Mouse (Mus musculus): ENCODE measurements around the gene Exog. TPM values are rescaled to one million over a fixed set of nuclear protein-coding genes. Genes with fewer than 3 reads are reported as not detected.

Gene Exog
- 1 to 10 TPM; 4.1 to 4.9 TPM for total RNA-seq (2021)
- long read RNA-seq, experiment 1, partial matches to known transcripts, result 1 of 7 reads
- long read RNA-seq, experiment 1, other reads (novel, unspliced or antisense), result 1 of 7 reads
- long read RNA-seq, experiment 2, transcript Exog-201 (6 exons, 3,832 nt), result major isoform, 5 of 7 reads
- long read RNA-seq, experiment 2, partial matches to known transcripts, result 0 of 7 reads
- long read RNA-seq, experiment 2, other reads (novel, unspliced or antisense), result 1 of 7 reads

DNA sequence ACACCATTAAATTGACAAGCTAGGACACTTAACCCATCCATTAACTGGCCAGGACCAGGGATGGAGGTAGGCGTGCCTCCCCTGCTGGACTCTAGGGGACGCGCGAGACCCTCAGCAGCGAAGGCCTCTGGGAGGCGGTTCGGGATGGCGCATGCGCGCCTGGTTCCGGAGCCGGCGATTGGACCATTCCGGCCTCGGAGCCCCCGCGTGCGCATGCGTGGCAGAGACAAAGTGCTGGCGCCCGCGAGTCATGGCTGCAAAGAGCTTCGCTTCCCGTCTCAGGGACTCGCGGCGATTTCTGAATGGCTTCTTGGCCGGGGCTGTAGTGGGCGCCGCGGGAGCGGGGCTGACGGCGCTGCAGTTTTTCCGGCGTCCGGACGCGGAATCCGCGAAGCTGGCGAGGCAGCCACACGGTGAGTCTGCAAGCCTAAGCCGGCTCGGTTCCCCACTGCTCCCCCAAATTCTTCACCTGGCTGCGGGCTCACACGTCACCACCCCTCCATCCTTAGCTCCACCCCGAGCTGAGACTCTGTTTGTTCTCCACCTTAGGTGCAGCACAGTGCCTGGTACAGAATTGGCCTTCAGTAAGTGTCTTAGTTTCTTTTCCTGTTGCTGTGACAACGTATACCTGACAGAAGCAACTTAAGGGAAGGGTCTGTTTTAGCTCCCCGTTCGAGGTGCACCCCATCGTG is at the start of gene Exog:
Gene Exog, plus strand, starts transcription at position 206 of the 692 bp plus-strand sequence.
- peak; percentile 99 for DNase-seq

DNA sequence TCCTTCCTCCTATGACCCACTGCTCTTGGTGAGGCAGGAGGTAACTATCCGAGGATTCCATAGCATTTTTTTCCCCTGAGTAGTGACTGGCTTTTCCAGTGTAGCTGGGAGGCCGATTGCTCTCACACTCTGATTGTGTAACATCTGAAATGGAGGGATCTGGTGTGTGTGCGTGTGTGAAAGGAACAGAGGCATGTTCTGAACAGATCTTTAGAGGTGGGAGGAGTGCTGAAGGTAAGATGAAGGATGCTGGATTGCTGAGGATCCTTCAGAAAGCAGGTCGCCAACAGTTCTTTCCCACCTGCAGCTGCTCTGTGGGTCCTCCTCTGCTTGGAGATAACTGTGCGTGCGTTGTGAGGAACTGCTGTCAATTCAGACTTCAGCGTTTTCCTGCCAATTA is 43.4 kb upstream of the Exog start:
- DNase-seq, result peak; percentile 11

DNA sequence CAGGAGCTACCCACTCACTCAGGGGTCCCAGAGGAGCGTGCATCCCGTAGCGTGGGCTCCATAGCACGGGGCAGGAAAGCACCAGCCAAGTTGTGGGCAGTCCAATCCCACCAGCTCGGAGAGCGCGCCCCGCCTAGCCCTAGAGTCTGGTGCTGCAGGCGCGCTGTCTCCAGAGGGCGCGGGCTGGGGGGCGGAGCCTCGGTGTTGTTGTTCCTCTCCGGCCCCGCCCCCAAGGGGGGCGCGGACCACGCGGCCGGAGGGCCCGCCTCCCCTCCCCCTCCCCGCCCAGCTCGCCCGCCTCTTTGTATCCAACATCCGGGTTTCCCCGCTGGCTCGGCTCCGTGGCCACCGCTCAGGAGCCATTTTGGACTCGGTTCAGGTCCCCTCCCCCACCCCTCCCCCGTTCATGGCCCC is 42.9 kb upstream of the Exog start, which contains the start of gene Acvr2b:
Gene Acvr2b, plus strand, starts transcription at position 318 of the 414 bp plus-strand sequence.
- peak; percentile 97 for DNase-seq

DNA sequence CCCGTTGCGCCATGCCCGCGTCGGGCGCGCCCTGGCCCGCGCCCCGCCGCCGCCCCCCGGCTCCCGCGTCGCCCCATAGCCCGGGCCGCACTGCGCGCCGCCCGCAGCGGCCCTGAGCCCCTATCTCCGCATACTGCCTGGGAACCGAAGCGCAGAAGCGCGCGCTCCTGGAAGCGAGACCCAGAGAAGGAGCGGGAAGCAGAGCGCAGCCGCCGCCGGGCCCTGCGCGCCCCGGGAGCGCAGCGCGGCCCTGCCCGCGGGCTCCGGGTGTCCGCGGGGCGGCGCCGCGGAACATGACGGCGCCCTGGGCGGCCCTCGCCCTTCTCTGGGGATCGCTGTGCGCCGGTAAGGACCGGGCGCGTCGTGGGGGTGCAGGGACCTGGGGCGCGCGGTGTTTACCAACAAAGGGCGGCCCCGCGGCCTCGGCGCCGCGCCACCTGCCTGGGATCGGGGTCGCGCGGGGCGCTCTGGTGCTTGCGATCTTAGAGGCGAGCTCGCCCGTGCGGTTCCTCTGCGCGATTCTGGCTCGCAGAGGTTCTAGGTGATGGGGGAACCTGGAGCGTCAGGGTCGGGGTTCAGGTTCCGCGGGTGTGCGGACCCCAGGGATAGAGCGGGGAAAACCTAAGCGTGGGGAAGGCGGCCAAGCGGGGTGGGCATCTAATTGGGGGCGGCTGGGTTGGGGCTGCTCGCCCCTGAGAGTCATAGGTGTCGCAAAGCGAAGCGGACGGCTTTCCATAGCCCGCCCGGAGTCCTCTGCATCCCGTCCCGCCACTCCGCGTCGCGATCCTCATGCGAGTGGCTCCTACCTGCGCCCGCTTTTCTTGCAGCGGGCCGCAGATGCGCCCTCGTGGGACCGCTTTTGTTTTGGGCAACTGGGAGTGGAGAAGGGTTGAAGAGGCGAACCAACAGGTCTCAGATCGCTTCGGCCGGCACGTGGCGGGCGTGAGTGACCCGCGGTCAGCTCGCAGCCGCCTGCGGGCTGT is 42.2 kb upstream of the Exog start:
- peak; percentile 54 for DNase-seq

DNA sequence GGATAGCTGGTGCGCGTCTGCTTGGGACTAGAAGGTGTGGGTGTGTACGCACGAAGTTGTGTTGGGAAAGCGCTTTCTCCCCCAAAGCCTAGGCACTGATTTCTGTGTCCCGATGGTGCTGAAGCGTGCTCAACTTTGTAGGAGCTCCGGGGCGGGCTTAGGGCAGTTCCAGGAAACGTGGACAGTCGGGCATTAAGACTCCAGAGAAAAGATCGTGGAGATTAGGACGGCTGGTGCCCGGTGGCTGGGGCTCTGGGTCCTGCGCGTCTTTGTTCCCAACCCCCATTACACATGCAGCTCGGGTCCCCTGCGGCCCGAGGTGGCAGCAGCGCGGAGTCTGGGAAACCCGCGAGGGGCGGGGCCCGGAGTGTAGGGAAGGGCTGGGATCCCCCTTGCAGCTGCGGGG is 41.5 kb upstream of the Exog start:
- peak; percentile 64 for DNase-seq

DNA sequence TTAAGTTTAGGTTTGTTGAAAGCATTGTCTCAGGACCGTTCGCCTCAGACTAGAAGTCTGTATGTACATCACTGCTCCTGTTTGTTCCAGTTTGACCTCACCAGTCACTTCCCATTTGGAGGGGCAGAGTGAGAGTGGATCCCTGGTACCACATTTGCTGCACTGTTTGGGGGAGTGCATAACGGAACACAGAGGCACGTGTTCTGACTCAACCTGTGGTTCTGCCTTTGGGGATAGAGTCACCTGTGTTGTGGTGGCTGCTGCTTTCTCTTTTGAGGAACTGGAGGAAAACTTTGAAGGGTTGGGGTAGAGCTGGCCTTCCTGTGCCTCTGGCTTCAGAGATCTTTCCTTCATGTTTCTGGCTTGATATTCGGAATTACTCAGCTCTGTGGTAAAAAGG is 40.7 kb upstream of the Exog start:
- no peak for DNase-seq

DNA sequence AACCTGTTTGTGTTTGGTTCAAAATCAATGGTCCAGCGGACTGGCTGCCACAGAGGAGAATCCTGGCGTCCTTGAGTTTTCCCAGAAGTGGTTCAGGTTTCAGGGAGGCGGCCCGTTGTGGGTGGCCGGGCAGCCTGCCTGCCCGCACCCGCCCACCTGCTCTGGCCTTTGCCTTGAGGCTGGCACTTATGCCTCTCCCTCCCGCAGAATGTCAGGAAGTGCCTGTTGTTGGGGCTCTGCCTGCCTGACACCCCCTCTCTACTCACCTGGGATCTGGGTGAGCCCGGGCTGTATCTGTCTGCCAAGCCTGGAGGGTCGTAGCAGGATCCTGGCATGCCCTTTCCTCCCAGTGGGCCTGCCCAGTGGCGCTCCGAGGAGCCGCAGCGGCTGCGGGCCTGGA is 36.9 kb upstream of the Exog start:
- peak; percentile 34 for DNase-seq

DNA sequence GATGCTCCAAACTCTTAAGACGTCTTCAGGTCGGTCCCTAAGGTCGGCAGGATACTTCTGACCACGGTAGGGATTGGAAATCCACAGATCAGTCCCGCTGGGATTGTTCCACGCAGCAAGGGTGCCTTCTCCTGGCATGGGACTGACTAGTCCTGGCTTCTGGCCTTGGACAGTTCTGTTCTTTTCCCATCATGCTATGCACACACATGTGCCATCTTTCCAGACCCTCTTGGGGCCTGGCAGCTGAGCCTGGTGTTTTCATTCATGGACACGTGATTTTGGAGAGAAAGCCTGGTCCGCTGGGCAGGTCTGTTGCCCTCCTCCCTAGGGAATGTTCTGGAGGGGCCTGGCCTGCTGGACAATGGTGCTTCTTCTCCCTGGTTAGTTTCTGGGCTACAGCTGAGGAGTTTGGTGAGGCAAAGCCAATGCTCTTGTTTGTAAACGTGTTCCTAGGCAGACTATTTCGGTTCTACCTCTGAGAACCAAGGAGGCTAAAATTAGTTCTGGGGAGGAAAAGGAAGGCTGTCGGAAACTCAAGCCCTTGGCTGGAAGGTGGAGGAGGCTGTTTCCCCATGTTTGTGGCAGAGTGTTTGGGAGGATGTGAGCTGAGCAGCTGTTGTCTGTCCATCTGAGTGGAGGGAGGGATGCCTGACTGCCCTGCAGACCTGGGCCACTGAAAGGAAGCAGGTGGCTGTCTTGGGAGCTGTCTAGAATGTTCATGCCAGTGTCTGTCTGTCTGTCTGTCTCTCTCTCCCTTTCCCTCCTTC is 35.7 kb upstream of the Exog start:
- DNase-seq, result no peak

DNA sequence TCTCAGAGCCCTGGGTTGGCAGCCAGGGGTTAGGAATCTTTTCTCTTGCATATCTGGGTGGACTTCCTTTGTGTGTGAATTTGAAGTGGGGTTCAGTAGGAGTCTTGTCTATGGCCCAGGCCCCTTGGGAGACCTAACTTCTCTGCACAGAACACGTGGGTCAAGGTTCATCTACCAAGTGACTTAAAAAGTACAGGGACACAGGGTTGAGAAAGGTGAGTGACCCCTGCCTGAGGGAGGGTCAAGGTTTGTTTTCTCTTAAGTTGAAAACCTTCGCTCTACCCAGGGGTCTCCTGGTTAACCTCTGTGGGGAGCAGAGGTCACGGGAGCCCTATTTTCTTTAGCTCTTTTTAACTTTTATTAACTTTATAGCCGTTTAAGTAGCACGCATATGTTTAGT is 34.9 kb upstream of the Exog start:
- DNase-seq, result no peak

DNA sequence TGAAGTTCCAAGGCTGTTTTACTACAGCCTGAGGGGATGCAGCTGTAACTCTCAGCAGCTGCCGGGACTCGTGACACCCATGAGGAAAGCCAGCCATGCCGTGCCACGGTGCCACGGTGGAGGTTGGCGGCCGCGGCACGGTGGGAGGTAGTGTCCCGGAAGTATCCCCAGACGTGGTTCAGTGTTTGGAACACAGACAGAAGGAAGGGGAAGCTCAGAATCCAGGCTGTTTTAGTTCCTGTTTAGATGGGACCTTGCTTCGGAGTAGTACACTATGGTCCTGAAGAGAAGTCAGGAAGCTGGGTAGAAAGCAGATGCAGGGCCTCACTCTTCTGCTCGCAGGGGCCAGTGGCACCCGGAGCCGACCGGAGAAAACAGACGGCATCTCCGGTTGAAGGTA is 26.7 kb upstream of the Exog start:
- no peak for DNase-seq

DNA sequence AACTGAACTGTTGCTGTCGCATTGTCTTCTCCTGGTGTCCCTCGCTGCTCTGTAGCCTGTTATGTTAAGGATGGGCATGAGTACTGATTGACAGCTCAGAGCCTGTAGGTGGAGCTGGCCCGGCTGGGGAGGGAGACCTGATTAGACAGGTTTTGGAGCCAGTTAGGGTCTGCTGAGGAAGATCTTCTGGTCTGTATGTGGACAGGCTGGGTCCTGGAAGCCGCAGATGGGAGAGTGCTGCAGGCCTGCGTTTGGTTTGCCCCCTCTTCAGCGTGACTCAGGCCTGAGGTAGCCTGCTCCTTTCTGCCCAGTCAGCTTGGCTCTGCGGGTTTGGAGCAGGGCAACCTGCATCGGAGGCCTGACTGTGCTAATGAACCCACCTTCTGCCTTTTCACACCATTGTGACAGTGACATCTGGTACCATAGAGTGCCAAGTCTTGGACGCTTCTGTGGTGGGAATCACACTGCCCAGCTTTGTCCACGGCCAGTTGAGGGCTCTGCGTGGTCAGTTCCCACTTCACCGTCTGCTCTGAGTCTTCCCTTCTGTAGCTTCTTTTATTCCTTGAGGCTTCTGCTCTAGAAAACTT is 24.8 kb upstream of the Exog start:
- DNase-seq, result no peak

DNA sequence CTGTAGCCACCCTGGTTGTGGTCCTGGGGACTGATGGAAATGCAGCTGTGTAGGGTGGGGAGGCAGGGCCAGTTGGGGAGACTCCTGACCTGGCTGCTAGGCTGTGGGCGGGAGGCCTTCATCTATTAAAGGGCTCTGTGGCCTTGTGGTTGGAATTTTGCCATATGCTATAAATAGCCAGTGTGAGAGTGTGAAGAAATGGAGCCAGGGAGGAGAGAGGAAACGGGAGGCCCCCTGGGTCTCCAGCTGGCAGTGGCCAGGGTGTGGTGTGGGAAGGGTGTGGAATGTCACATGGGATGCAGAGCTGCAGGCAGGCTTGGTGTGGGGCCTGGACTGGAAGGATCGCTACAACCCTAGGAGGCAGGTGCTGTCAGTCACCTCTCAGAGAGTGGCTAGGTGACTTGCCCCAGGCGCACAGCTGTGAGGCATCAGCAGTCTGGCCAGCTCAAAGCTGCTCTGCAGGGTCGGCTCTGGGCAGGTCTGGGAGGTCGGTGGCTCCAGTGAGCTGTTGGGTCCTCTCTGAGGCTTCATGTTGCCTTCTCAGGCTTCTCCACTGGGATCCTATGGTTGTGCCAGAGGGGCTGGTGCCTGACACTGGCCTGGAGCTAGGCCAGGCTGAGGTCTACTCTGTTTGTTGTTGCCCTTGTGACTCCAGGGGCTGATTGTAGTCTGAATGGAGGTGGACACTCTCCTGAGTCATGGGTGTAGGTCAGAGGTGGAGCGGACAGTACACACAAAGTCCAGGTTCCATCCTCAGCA is 19.3 kb upstream of the Exog start:
- DNase-seq, result peak; percentile 77

DNA sequence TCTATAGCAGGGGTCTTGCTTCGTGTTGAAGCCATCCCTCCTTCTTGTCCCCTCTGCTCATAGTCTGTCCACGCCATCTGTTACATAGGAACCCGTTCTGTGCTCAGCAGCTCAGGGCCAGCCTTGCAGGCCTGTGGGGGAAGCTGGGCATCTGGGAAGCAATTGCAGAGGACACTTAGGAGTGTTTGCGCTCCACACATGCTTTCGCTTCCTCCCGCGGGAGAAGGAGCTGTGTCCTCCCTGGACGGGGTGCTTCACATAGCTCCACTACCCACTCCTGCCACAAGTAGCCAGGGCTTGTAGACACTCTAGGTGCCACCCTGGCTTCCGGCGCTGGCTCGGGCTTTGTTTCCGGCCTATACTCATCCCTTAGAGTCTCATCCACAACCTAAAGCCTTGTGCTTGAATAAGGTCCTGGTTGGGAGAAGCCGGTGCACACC is 18.7 kb upstream of the Exog start:
- no peak for DNase-seq

DNA sequence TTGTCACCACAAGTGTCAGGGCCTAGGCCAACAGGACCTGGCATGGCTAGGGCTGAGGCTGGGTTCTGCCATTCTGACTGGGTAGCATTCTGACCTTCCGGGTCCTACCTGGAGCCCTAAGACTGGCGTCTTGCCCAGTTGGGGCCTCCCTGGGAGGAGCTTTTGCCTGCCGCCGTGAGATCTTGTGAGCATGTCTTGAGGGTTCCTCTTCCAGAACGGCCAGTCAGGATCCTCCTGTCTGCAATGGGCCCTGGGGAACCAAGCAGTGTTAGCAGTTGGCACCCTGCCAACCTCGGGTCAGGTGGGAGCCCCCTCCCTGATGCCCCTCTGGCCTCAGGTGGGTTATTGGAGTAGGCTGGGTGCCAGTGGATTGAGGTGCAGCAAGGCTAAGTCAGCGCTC is 18.3 kb upstream of the Exog start:
- no peak for DNase-seq

DNA sequence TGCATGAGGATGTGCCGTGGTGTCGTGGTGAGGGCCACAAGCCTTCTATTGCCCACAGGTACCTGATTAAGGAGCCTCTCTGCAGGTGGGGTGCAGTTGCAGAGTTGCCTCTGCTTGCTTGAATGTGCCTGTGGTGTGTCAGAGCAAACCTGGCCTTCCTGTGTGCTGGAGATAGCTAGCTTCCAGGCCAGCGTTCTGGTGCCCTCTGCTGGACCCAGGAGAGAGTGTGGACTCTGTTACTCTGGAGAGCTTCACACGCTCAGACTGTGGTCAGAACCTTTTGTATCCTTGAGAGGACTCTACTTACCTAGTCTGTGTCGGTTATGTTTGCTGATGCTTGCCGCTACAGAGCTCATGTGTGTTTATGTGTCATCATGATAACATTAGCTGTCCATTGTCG is 14.4 kb upstream of the Exog start:
- peak; percentile 88 for DNase-seq

DNA sequence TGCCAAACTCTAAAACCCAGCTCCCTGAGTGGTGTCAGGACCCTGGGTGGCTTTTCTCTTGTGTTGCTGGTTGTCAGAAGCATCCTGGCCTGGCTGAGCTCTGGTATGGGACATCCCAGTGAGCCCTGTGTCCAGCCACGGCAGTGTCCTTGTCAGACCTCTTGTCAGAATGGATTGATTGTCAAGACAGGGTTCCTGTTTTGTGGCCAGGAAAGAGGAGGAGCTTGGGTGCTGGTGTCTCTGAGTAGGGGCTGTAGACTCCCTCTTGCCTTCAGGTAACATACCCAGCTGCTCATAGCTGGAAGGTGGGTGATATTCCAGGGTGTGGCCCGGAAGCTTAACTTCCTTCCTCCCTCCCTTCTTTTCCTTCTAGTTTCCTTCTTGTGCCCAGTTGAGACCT is 8.9 kb upstream of the Exog start:
- no peak for DNase-seq

DNA sequence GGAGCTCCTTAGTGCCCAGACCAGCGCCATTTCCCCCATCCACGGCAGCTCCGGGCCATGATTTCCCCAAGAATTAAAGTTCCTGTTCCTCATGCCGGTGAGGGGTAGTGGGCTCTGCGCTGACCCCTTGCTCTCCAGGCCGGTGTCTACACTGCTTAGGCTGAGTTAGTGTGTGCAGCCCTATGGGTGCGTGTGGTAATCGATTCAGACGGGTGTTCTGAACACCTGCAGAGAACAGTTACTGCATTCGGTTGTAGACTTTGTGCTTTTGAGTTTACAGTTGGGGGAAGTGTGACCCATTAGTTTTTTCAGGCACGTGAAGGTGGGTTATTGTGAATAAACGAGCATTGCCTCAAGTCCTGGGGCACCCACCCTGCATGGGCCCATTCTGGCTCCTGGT is 6.7 kb upstream of the Exog start:
- no peak for DNase-seq

DNA sequence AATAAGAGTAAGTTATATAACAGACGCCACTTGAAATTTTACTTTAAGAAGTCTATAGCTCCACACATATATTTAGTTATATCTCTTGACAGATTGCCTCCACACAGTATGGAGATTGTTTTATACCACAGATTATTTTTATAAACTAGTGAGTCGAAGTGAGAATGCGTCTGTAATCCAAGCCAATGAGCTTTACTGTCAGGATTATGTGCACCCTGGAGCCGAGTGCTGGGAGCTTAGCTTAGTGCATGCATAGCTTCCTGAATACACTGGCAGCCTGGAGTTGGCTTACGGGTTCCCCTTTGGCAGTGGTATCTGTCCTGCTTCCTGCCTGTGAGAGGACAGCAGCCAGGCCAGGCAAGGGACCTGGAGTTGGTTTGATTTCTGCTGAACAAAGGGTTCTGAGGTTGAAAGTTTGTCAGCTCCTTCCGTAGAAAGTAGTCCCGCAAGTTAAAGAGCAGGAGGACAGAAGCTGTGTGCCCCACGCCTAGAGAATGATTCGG is 6.2 kb upstream of the Exog start:
- no peak for DNase-seq

DNA sequence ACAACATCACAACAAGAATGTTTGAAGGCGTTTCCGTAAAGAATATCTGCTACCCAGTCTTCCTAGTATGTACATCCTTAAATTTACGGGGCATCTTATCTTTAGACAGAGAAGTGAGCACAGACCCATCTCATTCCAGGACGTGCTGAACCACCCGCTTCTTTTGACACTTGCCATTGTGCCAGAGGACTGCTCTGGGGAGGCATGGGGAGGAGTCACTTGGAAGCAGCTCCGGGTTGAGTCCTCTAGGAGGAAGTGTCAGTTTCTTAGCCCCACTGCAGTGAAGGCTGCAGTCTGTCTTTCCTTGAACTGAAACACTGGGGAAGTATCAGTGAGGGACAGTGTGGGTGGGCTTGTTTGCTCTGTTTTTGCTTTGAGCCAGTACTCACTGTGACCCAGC is 994 bp downstream of the Exog start:
- DNase-seq, result no peak

DNA sequence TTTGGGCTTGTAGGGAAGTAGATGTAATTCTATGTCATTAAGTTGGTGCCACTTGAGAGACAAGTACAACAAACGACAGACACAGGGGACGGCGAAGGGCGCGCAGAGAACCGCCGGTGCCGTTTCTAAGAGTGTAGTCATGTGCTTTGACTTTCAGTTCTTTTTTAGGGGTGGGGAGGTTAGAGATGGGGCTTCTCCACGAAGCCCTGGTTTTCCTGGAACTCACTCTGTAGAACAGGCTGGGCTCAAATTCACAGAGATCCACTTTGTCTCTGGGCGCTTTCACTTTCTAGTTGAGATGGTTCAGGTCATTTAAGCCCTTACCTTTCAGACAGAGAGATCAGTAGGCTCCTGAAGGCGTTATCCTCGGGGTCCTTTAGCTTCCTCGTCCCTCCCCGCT is 11.2 kb downstream of the Exog start:
- no peak for DNase-seq

DNA sequence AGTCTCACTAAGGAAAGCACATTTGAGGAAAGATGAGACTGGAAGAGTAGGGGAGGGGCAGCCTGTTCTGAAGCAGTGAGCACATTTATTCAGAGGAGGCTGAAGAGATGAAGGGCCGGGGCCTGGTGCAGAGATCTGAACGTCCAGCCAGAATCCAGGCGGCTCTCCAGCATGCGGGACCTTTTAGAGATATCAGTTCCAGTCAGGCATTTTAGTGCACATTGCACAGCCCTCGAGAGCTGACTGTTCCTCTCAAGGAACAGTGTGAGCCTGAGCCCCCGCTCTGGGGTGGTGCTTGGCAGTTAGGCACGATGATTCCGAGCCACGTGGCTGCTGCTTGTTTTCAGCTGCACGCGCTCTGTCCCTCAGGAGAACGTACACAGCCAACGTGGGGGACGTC is 12.4 kb downstream of the Exog start:
- no peak for DNase-seq
